Mouse (Mus musculus) spleen, adult 18-20 months (tissue): Measurements from ENCODE around the gene Gtf3a.
A peak's percentile ranks its signal among the peaks of the same experiment; 100 is the strongest.
"Not testable (repeated sequence)": the region's sequence is repeated elsewhere in the genome, so short reads cannot be mapped to it uniquely, and the experiment has no call there.

ENCODE experiments used
- DNase-seq, 2 experiments: peaks; one replicate each; pipeline ENCODE4 v3.0.0; 2022; ENCODE audit warnings: mixed read lengths in 2 of 2

Gene Gtf3a

DNA sequence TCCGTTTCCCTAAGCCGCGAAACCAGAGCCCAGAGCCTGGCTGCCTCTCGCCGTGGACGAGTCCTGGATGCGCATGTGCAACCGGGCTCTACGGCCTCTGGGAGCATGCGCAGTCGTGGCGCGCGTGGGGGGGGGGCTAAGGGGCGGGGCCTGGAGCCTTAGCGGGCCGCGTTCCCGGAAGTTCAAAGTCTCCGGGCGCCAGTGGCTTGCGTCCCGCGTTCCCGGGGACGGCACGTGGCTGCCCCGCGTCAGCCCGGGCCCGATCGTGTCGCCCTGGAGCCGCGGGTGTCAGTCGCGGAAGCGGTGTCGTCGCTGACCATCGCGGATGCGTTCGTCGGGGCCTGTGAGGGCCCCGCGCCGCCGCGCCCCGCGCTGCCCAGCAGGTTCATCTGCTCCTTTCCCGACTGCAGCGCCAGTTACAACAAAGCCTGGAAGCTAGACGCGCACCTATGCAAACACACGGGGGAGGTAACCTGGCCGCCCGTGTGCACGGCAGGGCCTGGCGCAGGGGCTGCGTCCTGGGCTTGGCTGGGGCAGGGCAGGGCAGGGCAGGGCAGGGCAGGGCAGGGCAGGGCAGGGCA, at the start of gene Gtf3a:
Gene Gtf3a, plus strand, starts transcription at position 150 of the 581 bp plus-strand sequence.
- DNase-seq = peak; percentile 63 to 68

DNA sequence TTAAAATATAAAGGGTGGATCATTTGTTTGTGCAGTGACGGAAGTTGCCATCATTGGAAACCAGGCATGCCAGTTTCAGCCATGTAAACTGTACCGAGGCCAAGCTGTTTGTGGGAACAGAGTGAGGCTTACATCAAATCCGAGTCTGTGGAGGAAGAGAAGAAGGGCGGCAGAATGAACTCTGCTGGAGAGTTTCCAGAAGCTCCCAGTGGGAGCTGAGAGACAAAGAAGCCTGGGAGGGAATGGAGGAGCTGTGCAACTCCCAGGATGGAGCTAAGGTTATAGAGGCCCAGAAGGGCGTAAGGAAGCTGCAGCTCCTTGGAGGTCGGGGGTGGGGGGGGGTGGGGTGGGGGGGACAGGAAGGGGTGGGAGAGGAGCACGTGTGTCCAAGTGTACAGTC, 48.1 kb upstream of the Gtf3a start:
- no peak for DNase-seq

GRCm38 (mm10) chr5:146901501-146901900, 47.0 kb upstream of the Gtf3a start:
- no peak for DNase-seq

GRCm38 (mm10) chr5:146904404-146904803, 44.1 kb upstream of the Gtf3a start:
- DNase-seq = peak; percentile 46 to 80

DNA sequence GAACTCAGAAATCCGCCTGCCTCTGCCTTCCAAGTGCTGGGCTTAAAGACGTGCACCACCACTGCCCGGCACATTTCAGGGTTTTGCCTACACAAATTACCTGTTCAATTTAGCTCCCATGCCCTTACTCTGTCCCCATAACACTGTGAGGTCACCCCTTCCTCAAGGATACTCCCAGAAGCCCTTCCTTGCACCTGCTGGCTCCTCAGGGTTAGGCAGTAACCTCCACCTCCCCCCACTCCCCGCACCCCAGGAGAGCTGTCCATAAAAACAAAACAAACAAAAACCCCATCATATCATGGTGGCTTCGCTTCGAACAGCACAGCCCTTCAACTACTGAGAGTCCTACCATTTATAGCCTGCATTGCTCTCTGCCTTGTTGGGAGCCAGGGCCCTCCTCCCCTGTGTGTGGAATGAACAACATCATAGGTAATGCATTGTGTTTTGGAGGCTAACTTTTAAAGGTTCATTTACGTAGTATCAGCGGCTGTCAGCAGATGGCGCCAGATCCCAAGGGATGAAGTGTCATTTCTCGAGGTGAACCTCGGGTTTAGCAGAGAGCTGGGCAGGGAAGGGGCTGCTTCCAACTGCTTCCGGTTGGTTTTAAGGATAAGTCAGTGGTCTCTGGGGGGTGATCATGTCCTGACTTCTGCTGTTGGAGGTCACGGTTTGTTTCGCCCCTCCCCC, 42.8 kb upstream of the Gtf3a start:
- DNase-seq = peak; percentile 48 to 81

GRCm38 (mm10) chr5:146907533-146907932, 40.9 kb upstream of the Gtf3a start:
- DNase-seq = no peak

DNA sequence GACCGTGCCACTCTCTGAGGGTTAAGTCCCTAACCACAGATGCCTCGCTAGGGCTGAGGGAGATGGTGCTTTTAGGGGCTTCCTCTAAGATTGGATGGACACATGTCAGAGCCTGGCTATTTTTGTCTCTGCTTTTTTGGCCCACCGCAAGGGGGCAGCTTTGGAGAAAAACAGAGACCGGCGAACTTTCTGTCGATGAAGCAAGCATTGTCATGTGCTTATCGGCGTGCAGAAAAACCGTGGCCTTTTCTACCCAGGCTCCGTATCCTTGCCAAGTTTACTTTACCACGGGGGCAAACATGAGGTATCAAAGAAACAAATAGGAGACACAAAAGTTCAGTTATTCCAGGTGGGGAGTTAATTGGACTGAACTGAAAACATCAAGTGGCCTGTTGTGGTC, 39.8 kb upstream of the Gtf3a start:
- no peak for DNase-seq

GRCm38 (mm10) chr5:146912206-146912605, 36.3 kb upstream of the Gtf3a start:
- peak; percentile 19 to 29 for DNase-seq

- no peak for DNase-seq
These were observed 35.1 kb upstream of the Gtf3a start for GRCm38 (mm10) chr5:146913355-146913754.

DNA sequence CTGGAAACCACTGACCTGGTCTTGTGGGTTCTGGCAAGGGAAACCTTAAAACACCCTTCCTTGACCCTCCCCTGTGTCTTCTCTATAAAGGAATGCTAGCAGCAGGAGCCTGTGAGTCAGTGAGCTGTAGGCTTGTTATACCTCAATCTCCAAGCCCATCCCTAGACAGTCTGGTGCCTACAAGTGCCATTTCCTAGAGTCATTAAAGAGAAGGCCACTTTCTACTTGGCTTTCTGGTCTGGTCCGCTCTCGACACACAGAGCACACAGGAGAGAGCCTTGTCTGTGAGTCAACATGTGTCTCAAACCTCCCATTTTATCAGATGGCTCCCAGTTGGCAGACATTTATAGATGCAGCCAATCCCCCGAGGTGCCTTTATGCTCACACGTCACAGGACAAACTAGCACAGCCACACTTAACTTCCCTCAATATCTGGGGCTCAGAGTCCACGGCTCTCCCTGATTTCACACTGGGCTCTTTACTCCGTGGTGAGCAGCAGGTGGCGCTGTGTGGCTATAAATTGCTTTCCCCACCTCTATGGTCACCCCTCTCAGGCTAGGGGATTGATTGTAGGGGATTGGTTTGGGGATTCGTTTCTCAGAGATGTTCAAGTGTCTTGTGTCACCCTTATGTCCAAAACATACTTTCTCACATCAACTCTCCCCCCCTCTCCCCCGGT, 34.2 kb upstream of the Gtf3a start:
- DNase-seq = peak; percentile 20 to 66

DNA sequence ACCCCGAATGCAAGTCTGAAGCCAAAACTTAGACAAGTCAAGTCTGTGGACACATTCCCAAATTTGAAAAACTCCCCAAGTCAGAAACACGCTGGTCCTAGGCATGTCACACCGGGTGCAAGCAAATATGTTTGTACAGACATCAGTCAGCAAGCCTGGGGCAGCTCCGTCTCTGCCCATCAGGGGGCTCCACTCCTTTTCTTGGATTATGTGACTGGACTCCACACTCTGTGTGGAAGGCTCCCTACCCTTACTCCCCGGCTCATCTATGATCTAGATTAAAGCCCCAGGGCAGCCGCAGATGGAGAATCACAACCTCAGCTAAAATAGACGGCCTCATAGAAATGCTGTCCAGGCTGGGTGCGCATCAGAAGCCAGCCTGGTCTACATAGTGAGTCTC, 32.2 kb upstream of the Gtf3a start:
- DNase-seq = no peak

GRCm38 (mm10) chr5:146916806-146917205, 31.7 kb upstream of the Gtf3a start:
- no peak for DNase-seq

GRCm38 (mm10) chr5:146917357-146917756, 31.1 kb upstream of the Gtf3a start:
- not testable (repeated sequence) for DNase-seq

GRCm38 (mm10) chr5:146919874-146920273, 28.6 kb upstream of the Gtf3a start:
- DNase-seq = no peak

DNA sequence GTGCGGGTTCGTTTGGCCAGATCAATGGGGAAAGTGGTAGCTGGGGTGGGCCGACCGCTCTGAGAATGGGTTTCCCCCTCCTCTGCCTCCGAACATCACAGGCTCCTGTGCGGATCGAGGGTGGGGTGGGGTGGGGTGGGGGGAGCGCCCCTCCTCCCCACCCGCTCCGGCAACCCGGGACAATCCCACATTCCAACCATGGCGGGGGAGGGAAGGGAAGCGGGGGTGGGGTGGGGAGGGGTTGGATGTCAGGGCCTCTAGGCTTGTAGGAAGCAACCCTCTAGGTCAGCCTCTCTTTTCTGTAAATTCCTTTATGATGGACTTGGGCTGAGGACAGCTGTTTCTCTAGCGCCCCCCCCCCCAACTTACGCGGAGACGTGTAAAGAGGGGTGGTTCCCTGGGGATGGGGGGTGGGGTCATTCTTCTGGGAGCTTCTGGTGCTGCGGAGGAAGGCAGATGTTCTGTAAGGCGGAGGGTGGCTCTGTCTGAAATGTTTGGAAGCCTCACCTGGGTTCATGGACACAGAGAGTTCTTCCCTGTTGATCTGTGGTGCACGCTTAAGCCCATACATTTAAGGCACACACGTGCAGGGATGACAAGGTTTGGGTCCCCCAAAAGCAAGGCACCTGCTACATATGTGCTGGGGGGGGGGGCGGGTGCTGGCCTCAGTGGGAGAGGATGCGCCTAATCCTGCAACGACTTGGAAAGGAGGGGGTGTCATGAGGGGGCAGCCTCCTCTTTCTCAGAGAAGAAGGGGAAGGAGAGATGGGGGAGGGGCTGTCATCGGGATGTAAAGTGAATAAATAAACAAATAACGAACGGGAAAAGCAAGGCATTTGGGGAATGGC, 27.9 kb upstream of the Gtf3a start:
- no peak for DNase-seq

DNA sequence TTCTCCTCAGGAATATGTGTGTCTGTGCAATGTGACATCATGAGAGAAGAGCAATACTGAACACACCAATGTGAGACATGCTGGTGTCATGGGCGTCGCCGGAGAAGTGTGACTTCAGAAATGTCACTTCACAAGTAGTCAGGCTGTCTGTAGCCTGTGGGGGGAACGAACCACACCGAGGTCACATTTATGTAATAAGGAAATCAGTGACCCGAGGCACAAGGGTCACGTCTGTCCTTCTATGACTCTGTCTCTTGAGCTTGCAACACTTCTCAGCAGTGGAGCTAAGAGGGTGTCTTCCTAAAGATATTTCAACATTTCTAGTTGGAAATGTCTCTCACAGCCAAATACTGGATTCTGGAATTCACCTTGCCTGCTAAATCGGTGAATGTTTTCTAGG, 27.2 kb upstream of the Gtf3a start:
- DNase-seq = no peak

- DNase-seq = no peak
These were observed 24.9 kb upstream of the Gtf3a start for GRCm38 (mm10) chr5:146923547-146923946.

DNA sequence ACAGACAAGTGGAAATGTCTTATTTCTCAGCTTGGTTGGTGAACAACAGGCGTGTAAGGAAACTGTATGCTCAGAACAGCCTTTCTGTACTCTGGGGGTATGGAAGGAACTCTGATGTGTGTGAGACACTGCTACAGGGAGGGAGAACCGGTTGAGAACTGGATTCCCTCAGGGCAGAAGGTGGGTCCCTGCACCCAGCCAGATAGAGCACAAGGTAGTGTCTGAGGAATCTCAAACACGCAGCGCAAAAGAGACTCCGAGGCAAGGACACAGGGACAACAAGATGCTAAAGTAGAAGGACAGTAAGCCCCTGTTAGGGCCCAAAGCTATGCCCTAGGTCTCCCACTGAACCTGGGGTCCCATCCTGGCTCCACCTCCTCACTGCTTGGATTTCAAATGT, 21.8 kb upstream of the Gtf3a start:
- no peak for DNase-seq

GRCm38 (mm10) chr5:146931422-146931821, 17.0 kb upstream of the Gtf3a start:
- no peak for DNase-seq

- no peak for DNase-seq
These were observed 16.4 kb upstream of the Gtf3a start for GRCm38 (mm10) chr5:146931904-146932553.

GRCm38 (mm10) chr5:146933466-146933865, 15.0 kb upstream of the Gtf3a start:
- DNase-seq = no peak
